Mouse (Mus musculus) CH12.LX (cell line): ENCODE data around the gene Akr1b8. TPM values are rescaled to one million over a fixed set of nuclear protein-coding genes. Genes with fewer than 3 reads are reported as not detected.

ENCODE experiments used
- DNase-seq: peaks from one replicate; pipeline ENCODE4 v3.0.0-alpha.2; 2013; ENCODE audit errors: extremely low read depth
- H3K27ac ChIP-seq: 2 replicates; pipeline ENCODE4 v1.5.1; 2012; ENCODE audit warnings: low read depth, mild to moderate bottlenecking, control low read depth, moderate library complexity; ENCODE audit not compliant: insufficient read depth
- H3K27me3 ChIP-seq: replicated peaks from 2 replicates; pipeline ENCODE3; 2012; ENCODE audit warnings: inconsistent platforms
- H3K36me3 ChIP-seq, 2 experiments: replicated peaks in 1 of 2; 2 replicates each; pipeline versions ENCODE3 to v1.6.1; 2012; ENCODE audit warnings: inconsistent platforms in 1 of 2, low read length in 1 of 2, mild to moderate bottlenecking in 1 of 2, mixed read lengths in 1 of 2, moderate library complexity in 1 of 2; ENCODE audit not compliant: control insufficient read depth in 1 of 2, insufficient read depth in 1 of 2
- H3K4me1 ChIP-seq, 2 experiments: 2 replicates each; pipeline ENCODE4 v1.6.1; 2012; ENCODE audit warnings: inconsistent platforms in 1 of 2, moderate library complexity in 1 of 2; ENCODE audit not compliant: insufficient read depth in 2 of 2, control insufficient read depth in 1 of 2
- H3K4me2 ChIP-seq: 2 replicates; pipeline ENCODE4 v1.6.1; 2012; ENCODE audit warnings: low read depth, mild to moderate bottlenecking, control low read depth; ENCODE audit not compliant: poor library complexity, insufficient read depth, severe bottlenecking
- H3K4me3 ChIP-seq, 3 experiments: fragments of 150-350 bp in 1 of 3; sonication (generic) in 1 of 3; replicated peaks in 1 of 3; 2 replicates each; pipeline versions ENCODE3 to v1.5.1; 2011 to 2012; ENCODE audit warnings: low read depth in 2 of 3, low read length in 2 of 3, mild to moderate bottlenecking in 2 of 3, moderate library complexity in 2 of 3, control low read depth in 1 of 3, improper control_type of control experiment in 1 of 3, inconsistent platforms in 1 of 3, mixed read lengths in 1 of 3; ENCODE audit not compliant: poor library complexity in 1 of 3
- H3K79me2 ChIP-seq: replicated peaks from 2 replicates; pipeline ENCODE4 v1.6.1; 2012; ENCODE audit warnings: mild to moderate bottlenecking, moderate library complexity; ENCODE audit not compliant: control insufficient read depth, poor library complexity, insufficient read depth, severe bottlenecking; ENCODE audit errors: extremely low read depth
- H3K9ac ChIP-seq: 2 replicates; pipeline ENCODE4 v1.6.1; 2012; ENCODE audit warnings: low read depth, mild to moderate bottlenecking, control low read depth, moderate library complexity; ENCODE audit not compliant: insufficient read depth
- H3K9me3 ChIP-seq: replicated peaks from 2 replicates; pipeline ENCODE3; 2012; ENCODE audit warnings: low read length, inconsistent platforms, mixed read lengths
- BHLHE40 ChIP-seq: IDR thresholded peaks from 2 replicates; pipeline ENCODE4 v1.6.1; 2011; ENCODE audit warnings: mild to moderate bottlenecking, low read depth, low read length, improper control_type of control experiment
- CHD1 ChIP-seq: IDR thresholded peaks from 2 replicates; pipeline ENCODE4 v1.6.1; 2012; ENCODE audit warnings: low read depth, low read length, improper control_type of control experiment, inconsistent platforms
- E2F4 ChIP-seq: IDR thresholded peaks from 2 replicates; pipeline ENCODE4 v1.6.1; 2011; ENCODE audit warnings: low read depth, low read length, improper control_type of control experiment; ENCODE audit not compliant: insufficient replicate concordance
- ETS1 ChIP-seq: conservative IDR thresholded peaks from 2 replicates; pipeline ENCODE4 v1.6.1; 2012; ENCODE audit warnings: low read depth, mild to moderate bottlenecking, inconsistent platforms, low read length, improper control_type of control experiment, moderate library complexity
- GABPA ChIP-seq: IDR thresholded peaks from 2 replicates; pipeline ENCODE4 v1.6.1; 2012; ENCODE audit warnings: low read depth, low read length, improper control_type of control experiment, inconsistent platforms; ENCODE audit not compliant: insufficient replicate concordance
- IRF4 ChIP-seq: IDR thresholded peaks from 2 replicates; pipeline ENCODE4 v1.6.1; 2014; ENCODE audit warnings: low read depth, mild to moderate bottlenecking, inconsistent platforms, low read length, improper control_type of control experiment
- JUND ChIP-seq: conservative IDR thresholded peaks from 2 replicates; pipeline ENCODE4 v1.6.1; 2011; ENCODE audit warnings: low read depth, low read length, improper control_type of control experiment
- KAT2A ChIP-seq: IDR thresholded peaks from 2 replicates; pipeline ENCODE4 v1.6.1; 2012; ENCODE audit warnings: low read length, improper control_type of control experiment, inconsistent platforms; ENCODE audit not compliant: insufficient replicate concordance
- MAFK ChIP-seq: IDR thresholded peaks from 2 replicates; pipeline ENCODE4 v1.6.1; 2011; ENCODE audit warnings: low read length, improper control_type of control experiment; ENCODE audit not compliant: insufficient replicate concordance
- MAX ChIP-seq: IDR thresholded peaks from 2 replicates; pipeline ENCODE4 v1.6.1; 2011; ENCODE audit warnings: low read length, improper control_type of control experiment
- NELFE ChIP-seq: IDR thresholded peaks from 2 replicates; pipeline ENCODE4 v1.6.1; 2011; ENCODE audit warnings: low read depth, low read length, improper control_type of control experiment
- NRF1 ChIP-seq: IDR thresholded peaks from 2 replicates; pipeline ENCODE4 v1.6.1; 2014; ENCODE audit warnings: low read depth, mild to moderate bottlenecking, inconsistent platforms, low read length, improper control_type of control experiment, moderate library complexity
- POLR2A ChIP-seq: IDR thresholded peaks from 2 replicates; pipeline ENCODE4 v1.6.1; 2011; ENCODE audit warnings: low read depth, mild to moderate bottlenecking, improper control_type of control experiment, low read length
- RAD21 ChIP-seq: IDR thresholded peaks from 2 replicates; pipeline ENCODE4 v1.6.1; 2011; ENCODE audit warnings: low read depth, mild to moderate bottlenecking, low read length, improper control_type of control experiment, moderate library complexity
- RCOR1 ChIP-seq: conservative IDR thresholded peaks from 2 replicates; pipeline ENCODE4 v1.6.1; 2012; ENCODE audit warnings: low read depth, mild to moderate bottlenecking, inconsistent platforms, low read length, improper control_type of control experiment
- SIN3A ChIP-seq: IDR thresholded peaks from 2 replicates; pipeline ENCODE4 v1.6.1; 2012; ENCODE audit warnings: low read length, improper control_type of control experiment, inconsistent platforms
- SMC3 ChIP-seq: IDR thresholded peaks from 2 replicates; pipeline ENCODE4 v1.6.1; 2011; ENCODE audit warnings: low read depth, low read length, improper control_type of control experiment
- TBP ChIP-seq: conservative IDR thresholded peaks from 2 replicates; pipeline ENCODE4 v1.6.1; 2011; ENCODE audit warnings: low read depth, low read length, improper control_type of control experiment
- TCF12 ChIP-seq: IDR thresholded peaks from 2 replicates; pipeline ENCODE4 v1.6.1; 2014; ENCODE audit warnings: low read depth, mild to moderate bottlenecking, inconsistent platforms, low read length, improper control_type of control experiment
- ZC3H11A ChIP-seq: IDR thresholded peaks from 2 replicates; pipeline ENCODE4 v1.6.1; 2012; ENCODE audit warnings: low read depth, mild to moderate bottlenecking, inconsistent platforms, low read length, improper control_type of control experiment
- dilution Hi-C: fragments of 300-500 bp; cut with MboI; formaldehyde crosslinking; loops from 2 replicates; pipeline ENCODE4 v1.14.3; 2020; ENCODE audit warnings: low sequenced_read_pairs; ENCODE audit not compliant: extremely low pct_unique_long_range_greater_than_20kb, extremely low pct_ligation_motif_present
- in situ Hi-C: fragments of 300-500 bp; cut with MboI; formaldehyde crosslinking; loops from 3 replicates; pipeline ENCODE4 v1.14.3; 2019; ENCODE audit warnings: low sequenced_read_pairs, low pct_ligation_motif_present, low pct_unique_long_range_greater_than_20kb, mixed read lengths
- polyA plus RNA-seq: library from polyadenylated mRNA; unstranded; fragments of >175 nt; gene quantifications from 2 replicates; pipeline ENCODE4 v1.2.1, GENCODE M21; 2012; ENCODE audit warnings: low read depth; ENCODE audit not compliant: insufficient read length
- total RNA-seq, 2 experiments: library from RNA; depleted of rRNA; stranded (reverse); fragments of 300-350 nt in 1 of 2; fragments of >200 nt in 1 of 2; gene quantifications; 2 replicates each; pipeline ENCODE4 v1.2.3; 2012 to 2014

Gene Akr1b8
- total and polyA plus RNA-seq, 3 experiments: 0.21 TPM; not detected in 2

- TF ChIP-seq E2F4 (no peak), TCF12 (no peak), JUND (no peak), RAD21 (no peak), MAX (no peak), KAT2A (no peak), SIN3A (no peak), POLR2A (no peak), SMC3 (no peak), CHD1 (no peak), NELFE (no peak), MAFK (no peak), BHLHE40 (no peak), GABPA (no peak), TBP (no peak), RCOR1 (no peak), IRF4 (no peak), NRF1 (no peak)
- dilution Hi-C loops: no loop called here
- H3K27ac ChIP-seq: no peak overlapping the region
- H3K4me1 ChIP-seq: no peaks in the 10 kb centered on the region
- no peaks in the 10 kb centered on the region for H3K9me3 ChIP-seq
- H3K4me3 ChIP-seq: no peak overlapping the region
- H3K27me3 ChIP-seq: no peaks in the 10 kb centered on the region
- H3K4me2 ChIP-seq: no peak overlapping the region
- H3K9ac ChIP-seq: no peak overlapping the region
- H3K36me3 ChIP-seq: peaks cover 74 to 93% of the 10 kb centered on the region in 2 experiments
- DNase-seq: no peak
- H3K79me2 ChIP-seq: no peaks in the 10 kb centered on the region
- in situ Hi-C loops: no loop called here
Measured at GRCm38 (mm10) chr6:34306797-34307196, 47.1 kb upstream of the Akr1b8 start.

GRCm38 (mm10) chr6:34309526-34309925 is 44.4 kb upstream of the Akr1b8 start:
- dilution Hi-C loops: no loop called here
- Histone ChIP-seq H3K4me3 (no peak overlapping the region), H3K27ac (no peak overlapping the region), H3K27me3 (no peaks in the 10 kb centered on the region), H3K9ac (no peak overlapping the region), H3K4me2 (no peak overlapping the region), H3K79me2 (peaks cover 17% of the 10 kb centered on the region), H3K36me3 (peaks cover 77 to 100% of the 10 kb centered on the region in 2 experiments), H3K4me1 (peaks cover 0 to 13% of the 10 kb centered on the region in 2 experiments; a peak in 2 of 4 replicates), H3K9me3 (no peaks in the 10 kb centered on the region)
- in situ Hi-C loops: no loop called here
- no peak for DNase-seq
- TF ChIP-seq TCF12 (no peak), NELFE (no peak), SMC3 (no peak), TBP (no peak), KAT2A (no peak), ZC3H11A (no peak), GABPA (no peak), RCOR1 (no peak), ETS1 (no peak)
